Mouse (Mus musculus) midbrain, embryonic 13.5 days (tissue): ENCODE data around the gene Hs6st2. TPM values are rescaled to one million over a fixed set of nuclear protein-coding genes. Genes with fewer than 3 reads are reported as not detected.
A peak's percentile ranks its signal among the peaks of the same experiment; 100 is the strongest.

Experiments
- ATAC-seq: fragments of 200-750 bp; cut with Nextera tagmentation; 2 replicates; pipeline ENCODE4 v1.8.0; 2017; ENCODE audit warnings: mild to moderate bottlenecking, moderate TSS enrichment, moderate library complexity
- H3K27ac ChIP-seq: fragments of 300-500 bp; sonication (generic); 2 replicates; pipeline ENCODE4 v1.5.1; 2015; ENCODE audit warnings: inconsistent platforms, mild to moderate bottlenecking, moderate library complexity
- H3K27me3 ChIP-seq: fragments of 300-500 bp; sonication (generic); 2 replicates; pipeline ENCODE4 v1.6.1; 2015; ENCODE audit warnings: mild to moderate bottlenecking, inconsistent platforms
- H3K36me3 ChIP-seq: fragments of 300-500 bp; sonication (generic); 2 replicates; pipeline ENCODE4 v1.6.1; 2015; ENCODE audit warnings: mild to moderate bottlenecking, inconsistent platforms
- H3K4me1 ChIP-seq: fragments of 300-500 bp; sonication (generic); replicated peaks from 2 replicates; pipeline ENCODE4 v1.6.1; 2015; ENCODE audit warnings: inconsistent platforms
- H3K4me2 ChIP-seq: fragments of 300-500 bp; sonication (generic); replicated peaks from 2 replicates; pipeline ENCODE4 v1.6.1; 2015; ENCODE audit warnings: moderate library complexity, mild to moderate bottlenecking, inconsistent platforms
- H3K4me3 ChIP-seq: fragments of 300-500 bp; sonication (generic); replicated peaks from 2 replicates; pipeline ENCODE4 v1.5.1; 2015; ENCODE audit warnings: mild to moderate bottlenecking, inconsistent platforms
- H3K9ac ChIP-seq: fragments of 300-500 bp; sonication (generic); replicated peaks from 2 replicates; pipeline ENCODE4 v1.6.1; 2015; ENCODE audit warnings: mild to moderate bottlenecking, inconsistent platforms
- H3K9me3 ChIP-seq: fragments of 300-500 bp; sonication (generic); 2 replicates; pipeline ENCODE4 v1.6.1; 2016; ENCODE audit warnings: mild to moderate bottlenecking, inconsistent platforms
- WGBS: fragments of 180-500 bp; shearing (Covaris S2); methylation state at CpG from one replicate; pipeline ENCODE4 v1.1.7; 2015; 5-methylcytosine and 5-hydroxymethylcytosine counted together
- polyA plus RNA-seq: library from polyadenylated mRNA; unstranded; fragments of >200 nt; fragmentation: Nextera tagmentation; extraction: Ambion mirVana; gene quantifications from 2 replicates; pipeline ENCODE4 v1.2.1, GENCODE M21; 2015

Hs6st2 gene
- polyA plus RNA-seq, 1 experiment from 2014 or later = 16.8 TPM

GRCm38 (mm10) chrX:51658236-51658635, 23.4 kb downstream of the Hs6st2 start:
- Histone ChIP-seq H3K4me3 (no peak overlapping the region), H3K27ac (no peak overlapping the region), H3K9ac (no peak overlapping the region), H3K4me1 (no peaks in the 10 kb centered on the region), H3K9me3 (no peaks in the 10 kb centered on the region), H3K4me2 (no peak overlapping the region), H3K36me3 (no peaks in the 10 kb centered on the region), H3K27me3 (no peaks in the 10 kb centered on the region)
- 44% methylated on average over 2 of the region's 2 CpGs for WGBS
- no peak for ATAC-seq

GRCm38 (mm10) chrX:51642661-51643257, 38.9 kb downstream of the Hs6st2 start:
- no peaks in the 10 kb centered on the region for H3K9me3 ChIP-seq
- H3K4me1 ChIP-seq = no peaks in the 10 kb centered on the region
- H3K9ac ChIP-seq = no peak overlapping the region
- 83% methylated on average over 3 of the region's 3 CpGs for WGBS
- H3K27ac ChIP-seq = no peak overlapping the region
- H3K36me3 ChIP-seq = no peaks in the 10 kb centered on the region
- H3K27me3 ChIP-seq = no peaks in the 10 kb centered on the region
- no peak overlapping the region for H3K4me3 ChIP-seq
- no peak overlapping the region for H3K4me2 ChIP-seq
- ATAC-seq = no peak

- no peak for ATAC-seq
- no peaks in the 10 kb centered on the region for H3K27me3 ChIP-seq
- WGBS = 72% methylated on average over 7 of the region's 7 CpGs
- H3K4me1 ChIP-seq = no peaks in the 10 kb centered on the region
- no peak overlapping the region for H3K9ac ChIP-seq
- H3K36me3 ChIP-seq = no peaks in the 10 kb centered on the region
- H3K9me3 ChIP-seq = no peaks in the 10 kb centered on the region
- no peak overlapping the region for H3K27ac ChIP-seq
- H3K4me2 ChIP-seq = no peak overlapping the region
- no peak overlapping the region for H3K4me3 ChIP-seq
Measured at GRCm38 (mm10) chrX:51635756-51636155, 45.9 kb downstream of the Hs6st2 start.

- Histone ChIP-seq H3K9me3 (no peaks in the 10 kb centered on the region), H3K9ac (no peak overlapping the region), H3K27ac (no peak overlapping the region), H3K27me3 (no peaks in the 10 kb centered on the region), H3K4me3 (no peak overlapping the region), H3K4me2 (no peak overlapping the region), H3K4me1 (no peaks in the 10 kb centered on the region), H3K36me3 (no peaks in the 10 kb centered on the region)
- WGBS = 59% methylated on average over 2 of the region's 2 CpGs
- ATAC-seq = no peak
Measured at GRCm38 (mm10) chrX:51631376-51631775, 50.3 kb downstream of the Hs6st2 start.

GRCm38 (mm10) chrX:51614384-51615004, 67.2 kb downstream of the Hs6st2 start:
- ATAC-seq = peak; percentile 56; the same call in 1 of the 2 replicates
- no peak overlapping the region for H3K4me2 ChIP-seq

GRCm38 (mm10) chrX:51610743-51611142, 70.9 kb downstream of the Hs6st2 start:
- Histone ChIP-seq H3K4me1 (0 out of 2 replicates have a peak, but pooled peaks cover 6% of the 10 kb centered on the region), H3K4me2 (no peak overlapping the region), H3K27me3 (no peaks in the 10 kb centered on the region), H3K4me3 (no peak overlapping the region), H3K36me3 (no peaks in the 10 kb centered on the region), H3K9ac (no peak overlapping the region), H3K9me3 (no peaks in the 10 kb centered on the region), H3K27ac (no peak overlapping the region)
- no peak for ATAC-seq
- 77% methylated on average over 1 of the region's 1 CpGs for WGBS

More at GRCm38 (mm10) chrX:51614384-51615004, 67.2 kb downstream of the Hs6st2 start:
- no peak overlapping the region for H3K4me3 ChIP-seq
- H3K36me3 ChIP-seq = no peaks in the 10 kb centered on the region
- no peaks in the 10 kb centered on the region for H3K27me3 ChIP-seq
- WGBS = 24% methylated on average over 7 of the region's 7 CpGs
- H3K9me3 ChIP-seq = no peaks in the 10 kb centered on the region
- no peak overlapping the region for H3K9ac ChIP-seq
- no peak overlapping the region for H3K27ac ChIP-seq
- H3K4me1 ChIP-seq = 0 out of 2 replicates have a peak, but pooled peaks cover 6% of the 10 kb centered on the region

- H3K36me3 ChIP-seq = no peaks in the 10 kb centered on the region
- 82% methylated on average over 6 of the region's 6 CpGs for WGBS
- no peaks in the 10 kb centered on the region for H3K4me1 ChIP-seq
- H3K27me3 ChIP-seq = no peaks in the 10 kb centered on the region
- no peaks in the 10 kb centered on the region for H3K9me3 ChIP-seq
- no peak for ATAC-seq
- H3K4me2 ChIP-seq = no peak overlapping the region
- H3K27ac ChIP-seq = no peak overlapping the region
- H3K4me3 ChIP-seq = no peak overlapping the region
- no peak overlapping the region for H3K9ac ChIP-seq
Measured at GRCm38 (mm10) chrX:51606231-51606863, 75.3 kb downstream of the Hs6st2 start.

- ATAC-seq = no peak
- no peaks in the 10 kb centered on the region for H3K27me3 ChIP-seq
- WGBS = 100% methylated on average over 1 of the region's 1 CpGs
- H3K4me1 ChIP-seq = no peaks in the 10 kb centered on the region
- H3K9ac ChIP-seq = no peak overlapping the region
- H3K27ac ChIP-seq = no peak overlapping the region
- H3K9me3 ChIP-seq = no peaks in the 10 kb centered on the region
- H3K36me3 ChIP-seq = no peaks in the 10 kb centered on the region
- no peak overlapping the region for H3K4me2 ChIP-seq
- no peak overlapping the region for H3K4me3 ChIP-seq
Measured at GRCm38 (mm10) chrX:51592751-51593150, 88.9 kb downstream of the Hs6st2 start.

- Histone ChIP-seq H3K27ac (no peak overlapping the region), H3K4me3 (no peak overlapping the region), H3K4me2 (no peak overlapping the region), H3K4me1 (no peaks in the 10 kb centered on the region), H3K27me3 (no peaks in the 10 kb centered on the region), H3K36me3 (no peaks in the 10 kb centered on the region), H3K9ac (no peak overlapping the region), H3K9me3 (no peaks in the 10 kb centered on the region)
- no peak for ATAC-seq
- 91% methylated on average over 8 of the region's 8 CpGs for WGBS
Measured at GRCm38 (mm10) chrX:51590448-51591010, 91.1 kb downstream of the Hs6st2 start.

- no peak overlapping the region for H3K27ac ChIP-seq
- no peaks in the 10 kb centered on the region for H3K4me1 ChIP-seq
- H3K9me3 ChIP-seq = no peaks in the 10 kb centered on the region
- WGBS = 72% methylated on average over 3 of the region's 3 CpGs
- H3K4me2 ChIP-seq = no peak overlapping the region
- no peaks in the 10 kb centered on the region for H3K36me3 ChIP-seq
- H3K9ac ChIP-seq = no peak overlapping the region
- no peaks in the 10 kb centered on the region for H3K27me3 ChIP-seq
- H3K4me3 ChIP-seq = no peak overlapping the region
- no peak for ATAC-seq
Measured at GRCm38 (mm10) chrX:51585444-51585843, 96.2 kb downstream of the Hs6st2 start.

- no peaks in the 10 kb centered on the region for H3K27me3 ChIP-seq
- 81% methylated on average over 3 of the region's 3 CpGs for WGBS
- H3K9ac ChIP-seq = no peak overlapping the region
- no peak overlapping the region for H3K27ac ChIP-seq
- no peaks in the 10 kb centered on the region for H3K9me3 ChIP-seq
- H3K4me3 ChIP-seq = no peak overlapping the region
- H3K4me2 ChIP-seq = no peak overlapping the region
- no peak for ATAC-seq
- H3K36me3 ChIP-seq = no peaks in the 10 kb centered on the region
- H3K4me1 ChIP-seq = no peaks in the 10 kb centered on the region
Measured at GRCm38 (mm10) chrX:51581704-51582103, 100.0 kb downstream of the Hs6st2 start.

GRCm38 (mm10) chrX:51561880-51562279, 119.8 kb downstream of the Hs6st2 start:
- WGBS = 86% methylated on average over 1 of the region's 1 CpGs
- Histone ChIP-seq H3K4me1 (no peaks in the 10 kb centered on the region), H3K4me2 (no peak overlapping the region), H3K9ac (no peak overlapping the region), H3K27me3 (no peaks in the 10 kb centered on the region), H3K9me3 (no peaks in the 10 kb centered on the region), H3K36me3 (no peaks in the 10 kb centered on the region), H3K27ac (no peak overlapping the region), H3K4me3 (no peak overlapping the region)
- ATAC-seq = no peak
